Mouse (Mus musculus): ENCODE data around the gene Cdh9.

GRCm38 (mm10) chr15:16896674-16897073 is 168.1 kb downstream of the Cdh9 start:
- no peak for TF ChIP-seq POLR2A (IDR thresholded peaks at IDR 0.05; ENCODE audit: borderline replicate concordance, control insufficient read depth, low read depth, low read length)
- no peak for TF ChIP-seq CTCF (IDR thresholded peaks at IDR 0.05; ENCODE audit: control insufficient read depth, insufficient read depth, low read length)

Data from bone marrow, adult 2 months (tissue).